Mouse (Mus musculus) ES-E14 (cell line): Measurements from ENCODE around the gene Asb4. TPM values are rescaled to one million over a fixed set of nuclear protein-coding genes. Genes with fewer than 3 reads are reported as not detected.

Source experiments
- DNase-seq: peaks from one replicate; pipeline ENCODE4 v3.0.0-alpha.2; 2013; ENCODE audit warnings: low read depth, low spot score
- H3K27ac ChIP-seq: 2 replicates; pipeline ENCODE4 v1.5.1; 2012; ENCODE audit warnings: low read depth, mild to moderate bottlenecking, low read length, moderate library complexity, mixed read lengths; ENCODE audit not compliant: poor library complexity, insufficient read depth, severe bottlenecking
- H3K36me3 ChIP-seq: 2 replicates; pipeline ENCODE4 v1.6.1; 2012; ENCODE audit warnings: mild to moderate bottlenecking, low read length, moderate library complexity, mixed read lengths; ENCODE audit not compliant: control insufficient read depth, poor library complexity, insufficient read depth, severe bottlenecking
- H3K4me1 ChIP-seq, 2 experiments: fragments of 150-350 bp in 1 of 2; sonication (generic) in 1 of 2; 2 replicates each; pipeline ENCODE4 v1.6.1; 2012; ENCODE audit warnings: low read length in 2 of 2, mild to moderate bottlenecking in 1 of 2, mixed read lengths in 1 of 2; ENCODE audit not compliant: control insufficient read depth in 2 of 2, insufficient read depth in 2 of 2, poor library complexity in 1 of 2
- H3K4me3 ChIP-seq, 2 experiments: fragments of 150-350 bp in 1 of 2; sonication (generic) in 1 of 2; 2 replicates each; pipeline ENCODE4 v1.5.1; 2012; ENCODE audit warnings: low read length in 2 of 2, low read depth in 1 of 2, mild to moderate bottlenecking in 1 of 2, mixed read lengths in 1 of 2; ENCODE audit not compliant: insufficient read depth in 1 of 2, poor library complexity in 1 of 2, severe bottlenecking in 1 of 2
- H3K9ac ChIP-seq: 2 replicates; pipeline ENCODE4 v1.6.1; 2012; ENCODE audit warnings: low read depth, mild to moderate bottlenecking, low read length, mixed read lengths; ENCODE audit not compliant: poor library complexity, insufficient read depth, severe bottlenecking
- H3K9me3 ChIP-seq: fragments of 150-350 bp; sonication (generic); 2 replicates; pipeline ENCODE4 v1.6.1; 2012; ENCODE audit warnings: low read depth, mild to moderate bottlenecking, low read length; ENCODE audit not compliant: control insufficient read depth, insufficient read depth
- CHD2 ChIP-seq: IDR thresholded peaks from 2 replicates; pipeline ENCODE4 v1.6.1; 2014; ENCODE audit warnings: mild to moderate bottlenecking, low read depth, low read length, inconsistent platforms
- HCFC1 ChIP-seq: IDR thresholded peaks from 2 replicates; pipeline ENCODE4 v1.6.1; 2012; ENCODE audit warnings: low read length, inconsistent platforms, borderline replicate concordance; ENCODE audit not compliant: insufficient read depth
- MAFK ChIP-seq: IDR thresholded peaks from 2 replicates; pipeline ENCODE4 v1.6.1; 2014; ENCODE audit warnings: mild to moderate bottlenecking, low read depth, low read length, inconsistent platforms; ENCODE audit not compliant: insufficient read depth
- ZC3H11A ChIP-seq: IDR thresholded peaks from 2 replicates; pipeline ENCODE4 v1.6.1; 2012; ENCODE audit warnings: low read depth, mild to moderate bottlenecking, inconsistent platforms, low read length, borderline replicate concordance
- ZNF384 ChIP-seq: IDR thresholded peaks from 2 replicates; pipeline ENCODE4 v1.6.1; 2012; ENCODE audit warnings: low read depth, low read length, inconsistent platforms
- in situ Hi-C, 2 experiments: fragments of 600-800 bp; cut with MboI; formaldehyde crosslinking; loops; one replicate each; pipeline ENCODE4 v1.15.1; 2025; ENCODE audit warnings: low sequenced_read_pairs in 2 of 2, inconsistent platforms in 1 of 2; ENCODE audit not compliant: unreplicated experiment in 2 of 2
- total RNA-seq: library from RNA; depleted of rRNA; stranded (reverse); fragments of 300-350 nt; gene quantifications from 2 replicates; pipeline ENCODE4 v1.2.3, GENCODE M21; 2012

The Asb4 gene
- total RNA-seq, 1 experiment = 0.22 TPM

DNA sequence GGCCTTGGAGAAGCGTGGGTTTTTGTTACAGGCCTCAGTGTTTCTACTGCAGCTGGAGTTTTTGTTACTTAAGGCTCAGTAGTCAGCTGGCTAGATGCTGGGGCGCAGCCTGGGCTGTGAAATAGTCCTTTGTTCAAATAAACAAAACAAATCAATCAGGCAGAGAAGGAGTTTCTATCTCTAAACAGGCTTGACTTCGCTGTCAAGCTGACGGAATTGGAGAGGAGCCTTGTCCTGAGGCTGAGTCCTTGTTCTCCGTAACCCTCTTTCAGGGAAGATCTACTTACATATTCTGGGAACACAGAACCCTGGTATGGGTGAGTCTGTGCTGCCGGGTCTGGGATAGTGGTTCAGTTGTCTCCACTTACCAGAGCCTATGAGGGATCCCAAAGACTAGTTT is 64.4 kb downstream of the Asb4 start:
- H3K36me3 ChIP-seq = no peaks in the 10 kb centered on the region
- H3K4me1 ChIP-seq = peaks cover 6 to 12% of the 10 kb centered on the region in 2 experiments; a peak in 3 of 4 replicates
- H3K4me3 ChIP-seq = no peak overlapping the region
- H3K9me3 ChIP-seq = no peaks in the 10 kb centered on the region
- no peak overlapping the region for H3K27ac ChIP-seq
- H3K9ac ChIP-seq = no peak overlapping the region
- DNase-seq = no peak
- no peak for TF ChIP-seq ZNF384
- TF ChIP-seq MAFK = no peak
- no peak for TF ChIP-seq ZC3H11A
- TF ChIP-seq HCFC1 = no peak
- TF ChIP-seq CHD2 = no peak
- in situ Hi-C loops = no loop called here

- peaks cover 2 to 7% of the 10 kb centered on the region in 2 experiments; a peak in 3 of 4 replicates for H3K4me1 ChIP-seq
- TF ChIP-seq MAFK (no peak), CHD2 (no peak), HCFC1 (no peak), ZNF384 (no peak), ZC3H11A (no peak)
- no peaks in the 10 kb centered on the region for H3K36me3 ChIP-seq
- DNase-seq = no peak
- in situ Hi-C loops = no loop called here
- no peak overlapping the region for H3K27ac ChIP-seq
- H3K9ac ChIP-seq = no peak overlapping the region
- H3K9me3 ChIP-seq = no peaks in the 10 kb centered on the region
- no peak overlapping the region for H3K4me3 ChIP-seq
These were observed 65.2 kb downstream of the Asb4 start for GRCm38 (mm10) chr6:5448396-5448795.

- TF ChIP-seq ZC3H11A (no peak), MAFK (no peak), CHD2 (no peak), ZNF384 (no peak)
- Histone ChIP-seq H3K4me3 (no peak overlapping the region), H3K4me1 (peaks cover 2 to 3% of the 10 kb centered on the region in 2 experiments; a peak in 1 of 4 replicates), H3K9ac (no peak overlapping the region), H3K9me3 (no peaks in the 10 kb centered on the region), H3K36me3 (no peaks in the 10 kb centered on the region), H3K27ac (no peak overlapping the region)
- no peak for DNase-seq
- in situ Hi-C loops = no loop called here
These were observed 66.7 kb downstream of the Asb4 start for GRCm38 (mm10) chr6:5449878-5450277.

GRCm38 (mm10) chr6:5455836-5456235 is 72.7 kb downstream of the Asb4 start:
- Histone ChIP-seq H3K4me3 (no peak overlapping the region), H3K36me3 (no peaks in the 10 kb centered on the region), H3K4me1 (no peaks in the 10 kb centered on the region), H3K9ac (no peak overlapping the region), H3K9me3 (no peaks in the 10 kb centered on the region), H3K27ac (no peak overlapping the region)
- DNase-seq = no peak
- in situ Hi-C loops = no loop called here
- no peak for TF ChIP-seq CHD2
- no peak for TF ChIP-seq ZC3H11A
- TF ChIP-seq ZNF384 = no peak
- TF ChIP-seq HCFC1 = no peak
- no peak for TF ChIP-seq MAFK
